Mouse (Mus musculus) liver, embryonic 14.5 days (tissue): ENCODE results near the gene Stx8. TPM values are rescaled to one million over a fixed set of nuclear protein-coding genes. Genes with fewer than 3 reads are reported as not detected.

Source experiments
- ATAC-seq: fragments of 200-750 bp; cut with Nextera tagmentation; 2 replicates; pipeline ENCODE4 v1.8.0; 2017; ENCODE audit warnings: moderate number of reproducible peaks, mild to moderate bottlenecking, moderate library complexity; ENCODE audit not compliant: insufficient read depth
- DNase-seq, 3 experiments: peaks; one replicate each; pipeline ENCODE4 v3.0.0-alpha.2; 2012 to 2013; ENCODE audit warnings: low read depth in 3 of 3, low spot score in 3 of 3
- H3K27ac ChIP-seq: fragments of 300-500 bp; sonication (generic); 2 replicates; pipeline ENCODE4 v1.5.1; 2014; ENCODE audit warnings: moderate library complexity, mild to moderate bottlenecking, control low read depth, inconsistent platforms
- H3K27me3 ChIP-seq: fragments of 300-500 bp; sonication (generic); 2 replicates; pipeline ENCODE4 v1.6.1; 2014; ENCODE audit warnings: mild to moderate bottlenecking, low read length, moderate library complexity; ENCODE audit not compliant: control insufficient read depth, insufficient read depth
- H3K36me3 ChIP-seq: fragments of 300-500 bp; sonication (generic); replicated peaks from 2 replicates; pipeline ENCODE4 v1.6.1; 2014; ENCODE audit warnings: low read depth; ENCODE audit not compliant: control insufficient read depth, insufficient read depth
- H3K4me1 ChIP-seq, 2 experiments: fragments of 200-500 bp in 1 of 2; fragments of 300-500 bp in 1 of 2; sonication (generic) in 1 of 2; replicated peaks; 2 replicates each; pipeline ENCODE4 v1.6.1; 2012 to 2014; ENCODE audit warnings: antibody characterized with exemption in 1 of 2, inconsistent platforms in 1 of 2, low read length in 1 of 2; ENCODE audit not compliant: control insufficient read depth in 2 of 2, insufficient read depth in 2 of 2
- H3K4me2 ChIP-seq: fragments of 300-500 bp; sonication (generic); 2 replicates; pipeline ENCODE4 v1.6.1; 2014; ENCODE audit warnings: low read depth, mild to moderate bottlenecking, control low read depth, moderate library complexity
- H3K4me3 ChIP-seq, 2 experiments: fragments of 200-500 bp in 1 of 2; fragments of 300-500 bp in 1 of 2; sonication (generic) in 1 of 2; 2 replicates each; pipeline ENCODE4 v1.5.1; 2012 to 2014; ENCODE audit warnings: low read depth in 2 of 2, low read length in 2 of 2, mild to moderate bottlenecking in 2 of 2, control low read depth in 1 of 2, inconsistent platforms in 1 of 2, moderate library complexity in 1 of 2; ENCODE audit not compliant: insufficient read depth in 1 of 2
- H3K9ac ChIP-seq: fragments of 300-500 bp; sonication (generic); replicated peaks from 2 replicates; pipeline ENCODE4 v1.6.1; 2014; ENCODE audit warnings: mild to moderate bottlenecking, control low read depth, moderate library complexity
- H3K9me3 ChIP-seq: fragments of 300-500 bp; sonication (generic); 2 replicates; pipeline ENCODE4 v1.6.1; 2016; ENCODE audit warnings: low read length, mixed read lengths; ENCODE audit not compliant: control insufficient read depth
- CTCF ChIP-seq: IDR thresholded peaks from 2 replicates; pipeline ENCODE4 v1.5.1; 2016; ENCODE audit warnings: antibody characterized with exemption, low read depth, control low read depth
- EP300 ChIP-seq: IDR thresholded peaks from 2 replicates; pipeline ENCODE4 v1.6.1; 2016; ENCODE audit warnings: antibody characterized with exemption, low read depth
- WGBS: fragments of 180-500 bp; shearing (Covaris S2); extraction: QIAGEN DNeasy Blood & Tissue Kit; methylation state at CpG from one replicate; pipeline ENCODE4 v1.1.7; 2014; ENCODE audit not compliant: insufficient replicate concordance; 5-methylcytosine and 5-hydroxymethylcytosine counted together
- polyA plus RNA-seq, 2 experiments: library from polyadenylated mRNA; depleted of rRNA in 1 of 2; stranded (reverse) in 1 of 2; unstranded in 1 of 2; fragments of >200 nt; fragmentation: Nextera tagmentation in 1 of 2; extraction: Ambion mirVana in 1 of 2; gene quantifications; 2 replicates each; pipeline versions ENCODE4 v1.2.1 to v1.2.3; 2012 to 2014

The Stx8 gene
- polyA plus RNA-seq, 2 experiments = 8.1 to 24.5 TPM

- H3K4me1 ChIP-seq = 0 out of 4 replicates have a peak, but pooled peaks cover 0 to 2% of the 10 kb centered on the region in 2 experiments
- no peaks in the 10 kb centered on the region for H3K36me3 ChIP-seq
- peak overlapping the region; percentile 50 to 54; a peak in 3 of 4 replicates for H3K4me3 ChIP-seq
- DNase-seq (no peak), ATAC-seq (no peak)
- H3K27me3 ChIP-seq = peaks cover 35% of the 10 kb centered on the region
- H3K9me3 ChIP-seq = no peaks in the 10 kb centered on the region
- TF ChIP-seq CTCF (no peak), EP300 (no peak)
- no peak overlapping the region for H3K9ac ChIP-seq
- WGBS = 2% methylated on average over 47 of the region's 47 CpGs
- H3K27ac ChIP-seq = no peak overlapping the region
- peak overlapping the region; percentile 75 for H3K4me2 ChIP-seq
These were observed 44.7 kb upstream of the Stx8 start for GRCm38 (mm10) chr11:67921091-67921826.

GRCm38 (mm10) chr11:67921827-67922754 lies 43.9 kb upstream of the Stx8 start, which contains the start of gene Usp43:
Gene Usp43, minus strand, starts transcription at chr11:67922153.
- Histone ChIP-seq H3K27ac (no peak within 1 kb of the TSS), H3K4me2 (peak within 1 kb of the TSS; percentile 75), H3K9me3 (no peaks in the 10 kb centered on the region), H3K27me3 (peaks cover 35% of the 10 kb centered on the region), H3K9ac (no peak within 1 kb of the TSS), H3K4me3 (peak within 1 kb of the TSS; percentile 50 to 54), H3K4me1 (0 out of 4 replicates have a peak, but pooled peaks cover 0 to 2% of the 10 kb centered on the region in 2 experiments), H3K36me3 (no peaks in the 10 kb centered on the region)
- no peak for TF ChIP-seq CTCF
- TF ChIP-seq EP300 = no peak
- WGBS = under 1% methylated on average over 70 of the region's 80 CpGs
- no peak for DNase-seq
- ATAC-seq = no peak

- DNase-seq (peak in 2 of 3 experiments; percentile 7 to 24), ATAC-seq (no peak)
- Histone ChIP-seq H3K4me3 (peak overlapping the region; percentile 50 to 54; a peak in 3 of 4 replicates), H3K4me2 (peak overlapping the region; percentile 75), H3K4me1 (0 out of 4 replicates have a peak, but pooled peaks cover 0 to 2% of the 10 kb centered on the region in 2 experiments), H3K9me3 (no peaks in the 10 kb centered on the region), H3K9ac (no peak overlapping the region), H3K36me3 (no peaks in the 10 kb centered on the region), H3K27ac (no peak overlapping the region), H3K27me3 (peaks cover 35% of the 10 kb centered on the region)
- TF ChIP-seq CTCF (0 out of 2 replicates have a peak, but pooled peaks have one; percentile 9), EP300 (no peak)
- 1% methylated on average over 12 of the region's 12 CpGs for WGBS
These were observed 43.3 kb upstream of the Stx8 start for GRCm38 (mm10) chr11:67922755-67923125.

- no peak overlapping the region for H3K4me3 ChIP-seq
- WGBS = 63% methylated on average over 5 of the region's 5 CpGs
- 0 out of 4 replicates have a peak, but pooled peaks cover 0 to 2% of the 10 kb centered on the region in 2 experiments for H3K4me1 ChIP-seq
- DNase-seq (no peak), ATAC-seq (no peak)
- H3K9me3 ChIP-seq = no peaks in the 10 kb centered on the region
- H3K27me3 ChIP-seq = peaks cover 35% of the 10 kb centered on the region
- H3K36me3 ChIP-seq = no peaks in the 10 kb centered on the region
- TF ChIP-seq EP300 = no peak
- TF ChIP-seq CTCF = no peak
- no peak overlapping the region for H3K9ac ChIP-seq
- H3K4me2 ChIP-seq = no peak overlapping the region
- no peak overlapping the region for H3K27ac ChIP-seq
These were observed 42.3 kb upstream of the Stx8 start for GRCm38 (mm10) chr11:67923720-67924119.
